In the genomic region with DNA sequence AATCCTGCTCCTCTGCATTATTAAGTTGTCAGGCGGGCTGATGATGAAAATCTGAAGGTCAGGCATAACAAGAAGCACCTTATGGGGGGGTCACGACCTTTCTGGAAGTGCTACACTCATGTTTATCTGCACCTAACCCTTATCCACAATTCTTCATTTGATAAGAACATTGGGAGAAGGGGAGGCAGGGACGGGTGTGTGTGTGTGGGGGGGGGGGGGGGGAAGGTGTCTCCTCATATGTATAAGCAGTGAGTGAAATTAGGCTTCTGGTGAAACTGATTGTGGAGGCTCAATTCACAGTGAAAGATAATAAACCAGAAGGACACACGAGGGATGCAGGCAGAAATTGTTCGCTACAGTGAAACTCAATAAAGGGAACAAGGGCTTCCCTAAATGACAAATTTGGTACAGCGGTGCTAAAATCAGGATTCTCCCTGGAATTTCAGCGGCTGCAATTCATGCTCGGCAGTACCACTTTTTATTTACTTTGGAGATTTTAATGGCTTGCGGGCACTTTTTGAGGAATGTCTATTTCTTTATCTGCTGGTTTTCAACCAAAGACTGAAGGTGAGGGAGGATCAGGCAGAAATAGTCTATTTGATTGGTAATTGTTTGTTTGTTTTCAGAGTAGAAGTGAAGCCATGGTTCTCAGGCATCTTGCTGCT, we compare ENCODE assay signal across 8 mouse cellular contexts.
DNase-seq lines count a peak whose midpoint lies in the region; ATAC-seq and TF ChIP-seq lines count a peak whose summit lies in the region.

No protein-coding gene starts in this region.

- no peaks in the 10 kb centered on the region; the same call in 1 of the 2 replicates for H3K4me1 ChIP-seq in heart, postnatal 0 days (ENCODE audit: control insufficient read depth, insufficient read depth)
- peaks cover 4% of the 10 kb centered on the region for H3K4me1 ChIP-seq in embryonic facial prominence, embryonic 14.5 days (ENCODE audit: control insufficient read depth, insufficient read depth, low read length)
- peaks cover 18% of the 10 kb centered on the region for H3K4me1 ChIP-seq in intestine, embryonic 14.5 days (replicated peaks; ENCODE audit: control insufficient read depth, insufficient read depth, low read length)
- H3K4me1 ChIP-seq in midbrain, embryonic 14.5 days (ENCODE audit: control insufficient read depth, insufficient read depth, low read length): peaks cover 11% of the 10 kb centered on the region; the same call in 1 of the 2 replicates

- no peak overlapping the region for H3K9ac ChIP-seq in heart, postnatal 0 days (replicated peaks; ENCODE audit: low read depth, low read length)
- H3K9ac ChIP-seq in embryonic facial prominence, embryonic 14.5 days (ENCODE audit: low read depth, low read length): peak overlapping the region; percentile 46; the same call in 1 of the 2 replicates
- 0 out of 2 replicates have a peak overlapping the region, but pooled peaks have one; percentile 16 for H3K9ac ChIP-seq in intestine, embryonic 14.5 days (ENCODE audit: low read length)
- peak overlapping the region; percentile 21; the same call in 1 of the 2 replicates for H3K9ac ChIP-seq in midbrain, embryonic 14.5 days (replicated peaks; ENCODE audit: low read length)

- TF ChIP-seq CTCF in heart, postnatal 0 days (IDR thresholded peaks at IDR 0.05; ENCODE audit: low read depth): no peak

- no peak for TF ChIP-seq EP300 in heart, postnatal 0 days (IDR thresholded peaks at IDR 0.05; ENCODE audit: low read depth)

- no peak overlapping the region for H3K27ac ChIP-seq in heart, postnatal 0 days (ENCODE audit: low read depth)
- no peak overlapping the region for H3K27ac ChIP-seq in embryonic facial prominence, embryonic 14.5 days (replicated peaks; ENCODE audit: low read depth, low read length)
- no peak overlapping the region for H3K27ac ChIP-seq in intestine, embryonic 14.5 days (ENCODE audit: low read depth)
- H3K27ac ChIP-seq in midbrain, embryonic 14.5 days (replicated peaks; ENCODE audit: low read depth, low read length): peak overlapping the region; percentile 46; the same call in 1 of the 2 replicates

- WGBS in heart, postnatal 0 days: 11% methylated on average over 9 of the region's 9 CpGs
- WGBS in embryonic facial prominence, embryonic 14.5 days: 12% methylated on average over 9 of the region's 9 CpGs
- WGBS in intestine, embryonic 14.5 days: 5% methylated on average over 9 of the region's 9 CpGs
- WGBS in midbrain, embryonic 14.5 days: 20% methylated on average over 9 of the region's 9 CpGs

- H3K4me2 ChIP-seq in heart, postnatal 0 days (ENCODE audit: low read depth, low read length): peak overlapping the region; percentile 58
- H3K4me2 ChIP-seq in embryonic facial prominence, embryonic 14.5 days (ENCODE audit: low read depth, low read length): peak overlapping the region; percentile 57
- peak overlapping the region; percentile 55 for H3K4me2 ChIP-seq in intestine, embryonic 14.5 days (ENCODE audit: low read length)
- peak overlapping the region; percentile 55 for H3K4me2 ChIP-seq in midbrain, embryonic 14.5 days (ENCODE audit: low read length)

- H3K36me3 ChIP-seq in heart, postnatal 0 days (replicated peaks; ENCODE audit: control insufficient read depth, insufficient read depth, low read length): no peaks in the 10 kb centered on the region
- no peaks in the 10 kb centered on the region for H3K36me3 ChIP-seq in embryonic facial prominence, embryonic 14.5 days (ENCODE audit: control insufficient read depth, insufficient read depth, low read length)
- no peaks in the 10 kb centered on the region for H3K36me3 ChIP-seq in intestine, embryonic 14.5 days (ENCODE audit: control insufficient read depth, insufficient read depth, low read length)
- no peaks in the 10 kb centered on the region for H3K36me3 ChIP-seq in midbrain, embryonic 14.5 days (ENCODE audit: control insufficient read depth, insufficient read depth, low read length)

- ATAC-seq in heart, postnatal 0 days (ENCODE audit: insufficient read depth, low read depth): no peak
- ATAC-seq in embryonic facial prominence, embryonic 14.5 days (ENCODE audit: low read depth): no peak
- ATAC-seq in intestine, embryonic 14.5 days (replicated peaks; ENCODE audit: low FRiP score, low TSS enrichment, low read depth): no peak
- no peak for ATAC-seq in midbrain, embryonic 14.5 days (ENCODE audit: low FRiP score, low TSS enrichment)

- no peaks in the 10 kb centered on the region for H3K9me3 ChIP-seq in heart, postnatal 0 days (replicated peaks; ENCODE audit: control insufficient read depth, low read length)
- H3K9me3 ChIP-seq in embryonic facial prominence, embryonic 14.5 days (ENCODE audit: control insufficient read depth, low read length): peaks cover 8% of the 10 kb centered on the region
- peaks cover 4% of the 10 kb centered on the region; the same call in 1 of the 2 replicates for H3K9me3 ChIP-seq in intestine, embryonic 14.5 days (ENCODE audit: control insufficient read depth, low read length)
- H3K9me3 ChIP-seq in midbrain, embryonic 14.5 days (ENCODE audit: control insufficient read depth, low read length): peaks cover 5% of the 10 kb centered on the region; the same call in 1 of the 2 replicates

- no peak for DNase-seq in heart, postnatal 0 days (ENCODE audit: low spot score)
- no peak for DNase-seq in heart, adult 18-20 months
- DNase-seq in embryonic facial prominence, embryonic 14.5 days (ENCODE audit: low spot score): no peak
- DNase-seq in intestine, embryonic 14.5 days (ENCODE audit: low spot score): no peak
- DNase-seq in midbrain, embryonic 14.5 days: peak; percentile 34
- no peak for DNase-seq in spleen, adult 12 weeks (ENCODE audit: low spot score)
- no peak for DNase-seq in spleen, adult 18-20 months
- no peak for DNase-seq in right cerebral cortex, postnatal 4 days

- H3K4me3 ChIP-seq in heart, postnatal 0 days (ENCODE audit: low read depth, low read length): peak overlapping the region; percentile 28
- H3K4me3 ChIP-seq in embryonic facial prominence, embryonic 14.5 days (ENCODE audit: low read depth, low read length): peak overlapping the region; percentile 25
- peak overlapping the region; percentile 25 for H3K4me3 ChIP-seq in intestine, embryonic 14.5 days (ENCODE audit: low read depth, low read length)
- H3K4me3 ChIP-seq in midbrain, embryonic 14.5 days (replicated peaks; ENCODE audit: low read depth, low read length): peak overlapping the region; percentile 33

- no peaks in the 10 kb centered on the region for H3K27me3 ChIP-seq in heart, postnatal 0 days (ENCODE audit: control insufficient read depth, insufficient read depth, low read length)
- H3K27me3 ChIP-seq in embryonic facial prominence, embryonic 14.5 days (replicated peaks; ENCODE audit: control insufficient read depth, insufficient read depth, low read length): 0 out of 2 replicates have a peak, but pooled peaks cover 6% of the 10 kb centered on the region
- H3K27me3 ChIP-seq in intestine, embryonic 14.5 days (replicated peaks; ENCODE audit: control insufficient read depth, insufficient read depth, low read length): no peaks in the 10 kb centered on the region
- no peaks in the 10 kb centered on the region for H3K27me3 ChIP-seq in midbrain, embryonic 14.5 days (ENCODE audit: control insufficient read depth, insufficient read depth, low read length)
